Mouse (Mus musculus): Measurements from ENCODE around the gene Marc1.

The Marc1 gene

DNA sequence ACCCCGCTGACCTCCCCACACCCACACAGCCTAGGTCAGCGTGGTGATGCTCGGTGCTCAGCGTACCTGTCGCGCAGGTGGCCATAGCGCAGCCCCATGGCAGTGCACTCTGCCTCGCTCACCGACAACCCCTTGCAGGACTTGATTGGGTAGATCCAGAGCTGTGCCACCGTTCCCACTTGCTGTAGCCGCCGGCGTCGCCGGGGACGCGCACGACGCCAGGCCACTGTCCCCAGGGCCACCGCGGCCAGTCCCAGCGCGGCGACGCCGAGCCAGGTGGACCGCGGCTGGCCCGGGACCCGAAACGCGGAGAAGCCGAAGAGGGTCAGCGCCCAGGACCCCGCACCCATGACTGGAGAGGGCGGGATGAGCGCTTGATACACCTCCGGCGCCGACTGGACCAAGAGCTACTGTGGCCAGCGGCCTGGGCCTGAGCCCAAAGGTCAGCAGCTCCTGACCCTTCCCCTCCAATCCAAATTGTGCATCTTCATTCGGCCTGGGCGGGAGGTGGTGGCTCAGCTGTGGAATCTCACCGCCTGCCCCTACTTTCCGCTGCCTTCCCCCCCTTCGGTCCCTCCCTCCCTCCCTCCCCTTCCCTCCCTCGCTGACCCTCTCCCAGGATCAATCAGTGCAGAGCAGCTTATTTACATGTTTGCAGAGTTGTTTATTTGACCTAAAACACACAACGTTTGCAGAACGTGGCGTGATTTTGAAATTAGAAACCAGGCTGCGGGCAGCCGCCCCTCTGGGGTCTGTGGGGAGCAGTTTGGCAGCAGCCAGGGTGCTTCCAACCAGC, at the start of gene Marc1:
Marc1 (minus strand) TSS at position 534 of the 796 bp plus-strand sequence.
- in situ Hi-C loops (cut with MboI; ENCODE audit: low pct_unique_long_range_greater_than_20kb in 1 of 2, low sequenced_read_pairs in 2 of 2, unreplicated experiment in 1 of 2): no loop called here

DNA sequence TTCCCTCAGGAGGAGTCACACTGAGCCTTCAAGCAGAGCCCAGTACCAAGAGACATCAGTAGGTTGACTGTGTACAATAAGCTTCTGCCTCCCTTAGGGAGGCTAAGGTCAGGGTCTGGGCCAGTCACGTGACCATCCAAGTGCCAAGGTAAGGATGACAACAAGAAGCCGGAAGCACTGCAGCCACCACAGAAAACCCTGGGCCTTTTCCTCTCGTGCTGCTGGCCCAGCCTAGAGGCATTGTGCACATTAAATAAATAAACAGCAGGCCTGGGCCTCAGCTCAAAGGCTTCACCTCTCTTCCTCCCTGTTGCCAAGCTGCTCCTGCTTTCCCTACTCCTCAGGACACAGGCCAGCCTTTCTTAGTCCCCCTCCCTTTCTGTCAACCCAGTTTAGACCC, 49.2 kb upstream of the Marc1 start:
- in situ Hi-C loops (cut with MboI; ENCODE audit: low pct_unique_long_range_greater_than_20kb in 1 of 2, low sequenced_read_pairs in 2 of 2, unreplicated experiment in 1 of 2): no loop called here

DNA sequence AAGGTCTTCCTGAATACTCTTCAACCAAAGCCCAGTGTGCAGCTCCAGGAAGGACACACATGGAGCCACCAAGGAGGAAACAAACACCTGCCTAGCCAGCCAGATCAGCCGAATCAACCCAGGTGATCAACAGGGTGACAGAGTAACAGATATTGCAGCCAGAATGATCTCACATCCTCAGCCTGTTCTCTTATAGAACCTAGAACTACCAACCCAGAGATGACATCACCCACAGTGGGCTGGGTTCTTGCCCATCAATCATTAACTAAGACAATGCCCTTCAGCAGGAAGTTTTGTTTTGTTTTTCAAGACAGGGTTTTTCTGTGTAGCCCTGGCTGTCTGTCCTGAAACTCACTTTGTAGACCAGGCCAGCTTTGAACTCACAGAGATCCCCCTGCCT, 47.1 kb upstream of the Marc1 start:
- in situ Hi-C loops (cut with MboI; ENCODE audit: low pct_unique_long_range_greater_than_20kb in 1 of 2, low sequenced_read_pairs in 2 of 2, unreplicated experiment in 1 of 2): no loop called here

DNA sequence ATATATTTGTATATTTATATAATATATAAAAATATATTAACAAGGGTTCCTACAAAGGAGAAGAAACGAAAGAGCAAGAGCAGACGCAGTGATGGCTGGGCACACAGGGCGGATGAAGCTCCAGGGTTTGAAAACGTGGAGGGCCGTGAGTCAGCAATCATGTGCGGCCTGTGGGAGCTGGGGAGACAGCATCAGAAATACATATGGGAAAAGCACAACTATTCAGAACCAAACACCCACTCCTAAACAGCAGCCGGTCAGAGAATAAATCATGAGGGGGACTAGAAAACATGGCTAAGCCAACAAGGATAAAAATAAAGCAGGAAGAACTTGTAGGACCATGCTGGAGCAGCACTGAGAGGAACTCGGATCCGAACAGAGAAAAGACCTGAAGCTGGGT, 46.1 kb upstream of the Marc1 start:
- in situ Hi-C loops (cut with MboI; ENCODE audit: low pct_unique_long_range_greater_than_20kb in 1 of 2, low sequenced_read_pairs in 2 of 2, unreplicated experiment in 1 of 2): no loop called here

DNA sequence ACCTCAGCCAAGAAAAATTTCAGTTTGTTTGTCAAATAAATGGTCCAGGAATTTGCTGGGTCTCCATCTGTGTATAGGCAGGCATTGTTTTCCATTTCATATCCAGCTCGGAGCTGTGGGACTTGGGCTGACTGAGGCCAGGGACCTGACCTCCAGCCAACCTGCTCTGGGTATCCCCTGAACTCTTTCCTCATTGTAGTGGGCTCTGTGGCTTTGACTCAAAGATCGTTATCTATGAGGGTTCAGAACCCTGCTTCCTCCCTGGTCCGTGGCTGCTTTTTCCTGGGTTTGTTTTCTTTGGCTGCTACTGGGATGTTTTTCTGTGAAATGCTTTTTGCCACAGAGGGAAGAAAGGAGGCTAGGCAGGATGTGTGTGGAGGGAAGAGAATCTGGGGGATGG, 42.8 kb upstream of the Marc1 start:
- in situ Hi-C loops (cut with MboI; ENCODE audit: low pct_unique_long_range_greater_than_20kb in 1 of 2, low sequenced_read_pairs in 2 of 2, unreplicated experiment in 1 of 2): no loop called here

DNA sequence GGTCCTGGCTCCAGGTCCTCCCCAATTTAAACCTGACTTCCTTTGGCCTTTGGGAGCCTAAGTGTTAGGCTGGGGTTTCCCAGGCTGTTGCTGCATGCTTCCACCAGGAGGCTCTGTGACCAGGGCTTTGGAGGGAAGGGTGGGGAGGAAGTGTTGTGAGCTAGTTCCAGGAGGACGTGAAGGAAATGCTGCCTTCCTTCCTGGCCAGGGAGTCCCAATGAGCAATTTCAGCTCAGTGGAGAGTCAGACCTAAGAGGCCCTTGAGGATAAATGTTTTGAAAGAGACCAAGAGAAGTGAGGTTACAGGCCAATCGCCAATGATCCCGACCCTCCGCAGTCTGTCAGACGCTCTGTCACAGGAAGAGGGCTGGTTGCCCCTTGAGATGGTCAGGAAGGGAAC, 42.2 kb upstream of the Marc1 start:
- in situ Hi-C loops (cut with MboI; ENCODE audit: low pct_unique_long_range_greater_than_20kb in 1 of 2, low sequenced_read_pairs in 2 of 2, unreplicated experiment in 1 of 2): no loop called here

DNA sequence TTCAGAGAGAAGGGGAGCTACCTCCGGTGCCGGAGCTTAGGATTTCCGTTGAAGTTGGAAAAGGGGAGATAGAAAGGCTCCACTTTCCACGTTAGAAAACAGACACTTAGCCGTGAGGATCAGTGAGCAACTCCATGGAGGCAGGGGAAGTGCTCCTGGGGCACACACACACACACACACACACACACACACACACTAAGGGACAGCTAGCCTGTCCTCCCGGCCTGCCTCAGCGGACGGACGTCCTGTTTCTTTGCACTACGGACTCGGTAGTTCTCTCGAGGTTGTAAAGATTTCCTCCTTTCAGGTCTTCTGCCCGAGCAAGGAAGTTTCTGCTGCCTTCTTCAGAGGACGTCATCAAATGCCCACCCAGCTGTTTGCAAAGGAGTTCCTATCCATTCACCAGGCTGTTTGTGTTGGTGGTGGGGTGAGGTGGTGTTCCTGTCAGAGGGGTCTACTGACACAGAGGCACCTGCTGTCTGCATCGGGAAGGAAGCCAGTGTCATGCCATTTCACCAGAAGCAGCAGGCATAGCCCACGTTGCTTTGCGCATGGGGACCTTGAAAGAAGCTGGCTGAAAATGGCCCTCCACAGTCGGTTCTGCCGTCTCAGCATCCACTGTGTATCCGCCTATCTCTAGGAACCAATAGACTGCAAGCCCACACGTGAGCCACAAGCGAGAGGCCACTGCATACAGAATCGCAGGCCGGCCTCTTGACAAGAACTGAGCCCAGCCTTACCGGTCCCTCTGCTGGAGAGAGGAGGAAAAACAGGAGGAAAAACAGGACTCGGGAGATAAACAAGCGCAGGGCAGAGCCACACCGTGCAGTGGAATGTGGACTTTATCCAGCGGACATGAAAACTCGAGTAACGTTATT, 40.9 kb upstream of the Marc1 start:
- in situ Hi-C loops (cut with MboI; ENCODE audit: low pct_unique_long_range_greater_than_20kb in 1 of 2, low sequenced_read_pairs in 2 of 2, unreplicated experiment in 1 of 2): no loop called here

DNA sequence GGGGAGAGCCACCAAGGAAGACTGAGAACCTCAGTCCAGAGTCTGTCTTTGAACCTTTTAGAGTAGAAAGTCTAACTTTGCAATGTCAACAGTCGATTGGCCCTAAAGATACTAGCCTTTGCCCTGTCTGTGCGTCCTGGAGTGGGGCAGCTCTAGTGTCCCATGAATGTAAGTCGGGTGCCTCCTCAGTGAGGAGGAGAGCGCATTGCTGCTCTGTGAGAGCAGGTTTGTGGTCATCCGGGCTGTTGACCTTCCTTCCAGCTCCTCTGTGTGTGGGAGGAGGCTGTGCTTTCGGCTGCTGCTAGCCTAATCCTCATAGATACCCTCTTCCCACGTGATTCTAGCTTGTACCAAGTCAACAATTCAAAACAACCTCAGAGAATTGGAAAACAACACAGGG, 40.1 kb upstream of the Marc1 start:
- in situ Hi-C loops (cut with MboI; ENCODE audit: low pct_unique_long_range_greater_than_20kb in 1 of 2, low sequenced_read_pairs in 2 of 2, unreplicated experiment in 1 of 2): no loop called here

DNA sequence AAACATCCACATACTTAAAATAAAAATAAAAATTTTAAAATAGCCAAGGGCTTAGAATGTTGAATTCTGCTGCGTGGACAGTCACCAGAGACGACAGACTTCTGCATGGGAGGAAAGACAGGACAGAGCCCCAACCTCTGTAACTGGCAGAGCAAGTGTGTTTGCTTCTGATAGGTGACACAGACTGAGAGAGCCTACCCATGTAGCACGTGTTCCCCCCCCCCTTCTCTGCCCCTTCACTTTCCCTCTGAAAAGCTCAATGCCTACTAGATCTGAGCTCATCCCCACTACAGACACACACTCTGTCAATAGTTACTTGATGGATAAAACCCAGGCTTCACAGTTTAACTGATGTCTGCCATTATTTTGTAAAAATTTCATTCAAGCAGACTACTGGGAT, 35.9 kb upstream of the Marc1 start:
- in situ Hi-C loops (cut with MboI; ENCODE audit: low pct_unique_long_range_greater_than_20kb in 1 of 2, low sequenced_read_pairs in 2 of 2, unreplicated experiment in 1 of 2): no loop called here

DNA sequence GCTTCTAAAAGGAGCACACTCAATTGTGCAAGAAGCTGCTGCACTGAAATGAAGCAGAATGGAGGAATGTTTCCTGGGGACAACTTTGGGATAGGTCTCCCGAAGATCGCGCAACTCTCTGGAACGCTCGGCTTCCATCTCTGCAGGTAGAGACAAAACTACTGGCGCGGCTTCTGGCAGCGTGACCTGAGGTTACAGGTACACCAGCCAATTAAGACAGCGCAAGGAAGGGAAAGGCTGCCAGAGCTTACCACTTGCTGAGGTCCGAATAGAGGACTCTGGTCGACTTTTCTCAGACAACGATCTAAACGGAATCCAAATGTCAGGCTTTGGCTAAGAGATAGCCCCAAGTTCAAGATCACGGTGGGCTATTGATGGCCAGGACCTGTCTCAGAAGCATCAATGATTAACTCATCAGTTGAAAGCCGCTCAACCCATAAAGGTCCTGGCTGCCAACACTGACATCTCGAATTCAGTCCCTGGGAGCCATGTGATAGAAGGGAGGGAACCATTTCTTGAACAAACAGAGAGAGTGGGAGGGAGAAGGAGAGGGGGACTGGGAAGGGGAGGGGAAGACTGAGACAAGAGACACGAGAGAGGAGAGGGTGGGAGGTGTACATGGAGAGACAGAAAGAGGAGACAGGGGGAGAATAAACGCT, 35.1 kb upstream of the Marc1 start, which contains the start of gene Marc2:
Marc2 (minus strand) TSS at position 360 of the 659 bp plus-strand sequence.
- in situ Hi-C loops (cut with MboI; ENCODE audit: low pct_unique_long_range_greater_than_20kb in 1 of 2, low sequenced_read_pairs in 2 of 2, unreplicated experiment in 1 of 2): no loop called here

DNA sequence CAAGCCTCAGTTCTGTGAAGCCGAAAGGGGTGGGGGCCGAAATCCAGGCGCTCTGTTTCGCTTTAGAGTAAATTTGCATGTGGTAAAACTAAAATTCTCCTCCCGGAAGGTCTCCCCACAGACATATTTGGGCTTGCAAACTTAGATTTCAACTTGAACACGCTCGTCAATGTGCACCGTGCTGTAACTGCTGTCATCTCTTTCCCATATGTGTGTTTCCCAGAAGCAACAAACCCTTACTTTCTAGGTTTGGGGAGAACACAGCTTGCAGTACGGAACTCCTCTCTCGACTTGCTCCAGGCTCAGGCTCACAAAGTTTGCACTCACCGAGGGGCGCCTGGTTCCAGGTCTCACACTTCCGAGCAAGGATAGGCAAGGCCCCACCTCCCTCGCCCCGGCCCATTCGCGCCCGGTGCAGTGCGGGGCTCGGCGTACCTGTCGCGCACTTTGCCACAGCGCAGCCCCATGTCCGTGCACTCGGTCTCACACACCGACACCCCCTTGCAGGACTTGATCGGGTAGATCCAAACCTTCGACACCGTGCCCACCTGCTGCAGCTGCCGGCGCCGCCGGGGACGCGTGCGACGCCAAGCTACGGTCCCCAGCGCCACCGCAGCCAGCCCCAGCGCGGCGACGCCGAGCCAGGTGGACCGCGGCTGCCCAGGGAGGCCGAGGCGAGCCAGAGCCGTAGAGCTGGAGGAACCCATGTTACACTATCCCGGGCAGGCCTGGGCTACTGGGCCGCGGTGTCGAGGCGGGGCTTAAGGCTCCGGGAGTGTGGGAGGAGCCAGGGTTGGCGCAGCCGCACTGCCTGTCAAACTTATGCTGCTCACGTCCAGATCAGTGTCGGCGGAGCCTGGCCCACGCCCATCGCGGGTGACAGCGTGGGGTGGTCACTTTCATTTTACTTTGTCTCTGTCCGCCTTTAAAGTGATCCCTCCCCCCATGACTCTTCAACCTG, 34.3 kb upstream of the Marc1 start:
- in situ Hi-C loops (cut with MboI; ENCODE audit: low pct_unique_long_range_greater_than_20kb in 1 of 2, low sequenced_read_pairs in 2 of 2, unreplicated experiment in 1 of 2): no loop called here

DNA sequence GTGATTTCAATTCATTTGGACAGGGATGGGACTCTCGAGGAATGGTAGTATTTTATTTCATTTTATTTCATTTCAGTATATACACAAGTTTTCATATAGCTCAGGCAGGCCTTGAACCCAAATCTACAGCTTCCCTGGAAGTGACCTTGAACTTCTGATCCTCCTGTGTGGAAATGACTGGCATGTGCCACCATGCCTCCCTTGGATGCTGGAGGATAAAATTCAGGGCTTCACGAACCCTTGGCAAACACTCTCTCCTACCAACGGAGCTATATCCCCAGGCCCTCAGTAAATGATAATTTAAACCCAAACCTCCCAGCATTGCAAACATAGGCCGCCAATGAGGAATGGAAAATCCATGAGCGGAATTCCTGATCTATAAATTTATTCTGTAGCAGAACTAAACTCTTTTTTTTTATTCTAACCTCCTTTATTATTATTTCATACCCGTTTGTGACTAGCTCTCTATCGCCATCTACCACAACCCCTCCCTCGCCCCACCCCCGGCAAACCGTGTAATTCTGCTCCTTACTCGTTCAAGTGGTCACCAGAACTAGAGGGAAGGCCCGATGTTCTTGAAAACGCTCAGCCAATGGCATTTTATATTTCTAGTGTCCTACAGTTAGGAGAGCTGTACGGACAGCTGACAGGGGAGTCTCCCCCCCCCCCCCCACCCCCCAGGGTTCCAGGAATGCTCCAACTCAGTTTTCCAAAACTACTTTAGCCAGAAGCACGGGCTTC, 33.4 kb upstream of the Marc1 start:
- in situ Hi-C loops (cut with MboI; ENCODE audit: low pct_unique_long_range_greater_than_20kb in 1 of 2, low sequenced_read_pairs in 2 of 2, unreplicated experiment in 1 of 2): no loop called here

DNA sequence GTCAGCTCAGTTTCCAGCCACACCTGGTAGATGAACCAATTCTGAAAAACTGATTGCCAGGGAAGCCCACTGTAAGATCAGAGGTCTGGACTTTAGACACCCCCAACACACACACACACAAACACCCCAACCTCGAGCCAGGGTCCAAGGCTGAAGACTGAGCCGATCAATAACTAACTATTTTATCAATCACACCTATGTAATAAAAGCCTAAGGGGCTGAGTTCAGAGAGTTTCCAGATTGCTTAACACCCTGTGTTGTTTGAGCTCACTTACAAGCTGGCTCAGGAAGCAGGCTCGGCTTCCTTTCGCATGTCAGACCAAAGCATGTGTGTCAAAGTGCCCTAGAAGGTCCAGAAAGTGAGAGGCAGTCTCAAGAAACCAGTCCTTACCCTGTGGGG, 26.5 kb upstream of the Marc1 start:
- in situ Hi-C loops (cut with MboI; ENCODE audit: low pct_unique_long_range_greater_than_20kb in 1 of 2, low sequenced_read_pairs in 2 of 2, unreplicated experiment in 1 of 2): no loop called here

DNA sequence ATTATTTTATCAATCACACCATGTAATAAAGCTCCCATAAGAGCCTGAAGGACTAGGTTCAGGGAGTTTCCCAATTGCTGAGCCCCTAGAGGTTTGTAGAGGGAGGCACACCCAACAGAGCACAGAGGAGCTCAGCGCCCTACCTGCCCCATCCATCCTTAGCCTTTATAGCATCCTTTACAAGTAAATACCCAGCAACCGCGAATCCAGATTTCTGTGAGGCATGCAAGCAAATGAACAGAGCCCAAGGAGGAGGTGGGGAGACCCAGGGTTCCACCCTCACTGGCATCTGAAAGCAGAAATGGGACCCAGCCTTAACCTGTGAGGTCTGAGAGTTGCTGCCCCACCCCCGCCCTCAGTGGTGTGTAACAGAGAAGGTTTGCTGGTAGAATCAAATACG, 25.2 kb upstream of the Marc1 start:
- in situ Hi-C loops (cut with MboI; ENCODE audit: low pct_unique_long_range_greater_than_20kb in 1 of 2, low sequenced_read_pairs in 2 of 2, unreplicated experiment in 1 of 2): no loop called here

DNA sequence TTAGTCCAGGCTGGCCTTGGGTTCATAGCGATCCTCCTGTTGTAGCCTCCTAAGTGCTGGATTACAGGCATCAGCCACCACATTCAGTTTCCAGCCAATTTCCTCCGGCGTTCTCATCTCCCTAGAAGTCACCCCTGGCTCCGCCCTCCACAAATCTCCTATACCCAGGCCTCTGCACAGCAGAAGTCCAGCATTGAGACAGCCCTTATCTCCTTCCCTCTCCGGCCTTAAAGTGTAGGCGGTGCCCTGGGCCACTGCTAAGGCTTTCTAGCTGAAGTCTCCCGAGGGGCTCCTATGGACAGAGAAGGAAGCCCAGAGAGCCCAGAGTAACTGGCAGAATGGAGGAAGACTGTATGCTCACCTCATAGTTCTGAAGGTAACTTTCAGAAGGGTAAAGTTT, 22.4 kb upstream of the Marc1 start:
- in situ Hi-C loops (cut with MboI; ENCODE audit: low pct_unique_long_range_greater_than_20kb in 1 of 2, low sequenced_read_pairs in 2 of 2, unreplicated experiment in 1 of 2): no loop called here

DNA sequence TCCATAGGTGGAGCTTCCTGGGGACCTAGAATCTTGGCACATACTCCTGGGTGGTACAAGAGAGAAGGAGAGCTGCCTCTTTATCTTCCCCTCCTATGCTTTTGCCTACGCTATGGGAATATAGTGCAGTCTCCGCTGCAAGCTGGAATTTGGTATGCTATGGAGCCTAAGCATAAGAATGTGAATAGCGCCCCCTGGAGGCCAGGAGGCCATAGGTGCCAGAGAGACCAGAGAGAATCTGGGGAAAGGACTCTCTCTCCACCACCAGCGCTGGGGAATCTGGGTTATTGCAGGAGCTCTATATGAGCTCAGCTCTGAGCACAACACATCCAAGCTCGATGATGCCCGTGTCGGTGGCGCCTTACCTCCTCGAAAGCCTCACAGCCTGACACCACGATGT, 21.1 kb upstream of the Marc1 start:
- in situ Hi-C loops (cut with MboI; ENCODE audit: low pct_unique_long_range_greater_than_20kb in 1 of 2, low sequenced_read_pairs in 2 of 2, unreplicated experiment in 1 of 2): no loop called here

DNA sequence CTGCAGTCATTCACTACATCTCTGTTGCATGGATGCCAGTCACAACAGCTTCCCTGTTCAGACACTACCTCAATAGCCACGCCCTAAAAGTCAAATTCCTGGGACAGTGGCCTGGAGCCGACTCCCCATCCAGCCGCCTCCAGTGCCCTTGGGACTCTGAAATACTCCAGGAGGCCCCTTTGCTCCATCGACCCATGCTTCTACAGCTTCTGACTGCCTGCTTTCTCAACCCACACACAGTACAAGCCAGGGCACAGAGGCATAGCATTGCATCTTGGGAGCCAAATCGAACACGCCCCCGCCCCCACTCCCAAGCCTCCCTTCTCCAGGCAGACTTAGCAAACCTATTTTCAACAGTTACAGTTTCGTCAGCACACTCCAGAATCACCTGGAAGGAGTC, 18.8 kb upstream of the Marc1 start:
- in situ Hi-C loops (cut with MboI; ENCODE audit: low pct_unique_long_range_greater_than_20kb in 1 of 2, low sequenced_read_pairs in 2 of 2, unreplicated experiment in 1 of 2): no loop called here
